Mouse (Mus musculus) heart, embryonic 10.5 days (tissue): Measurements from ENCODE around the gene Tspan4. TPM values are rescaled to one million over a fixed set of nuclear protein-coding genes. Genes with fewer than 3 reads are reported as not detected.

Source experiments
- DNase-seq: peaks from one replicate; pipeline ENCODE4 v3.0.0-alpha.2; 2017; ENCODE audit warnings: low spot score
- H3K27ac ChIP-seq: fragments of 300-500 bp; sonication (generic); 2 replicates; pipeline ENCODE4 v1.5.1; 2016; ENCODE audit warnings: mild to moderate bottlenecking
- H3K27me3 ChIP-seq: fragments of 300-500 bp; sonication (generic); 2 replicates; pipeline ENCODE4 v1.6.1; 2016; ENCODE audit warnings: mild to moderate bottlenecking; ENCODE audit not compliant: poor library complexity, insufficient read depth, severe bottlenecking
- H3K36me3 ChIP-seq: fragments of 300-500 bp; sonication (generic); 2 replicates; pipeline ENCODE4 v1.6.1; 2016; ENCODE audit warnings: mild to moderate bottlenecking, moderate library complexity
- H3K4me1 ChIP-seq: fragments of 300-500 bp; sonication (generic); 2 replicates; pipeline ENCODE4 v1.6.1; 2016; ENCODE audit warnings: mild to moderate bottlenecking
- H3K4me3 ChIP-seq: fragments of 300-500 bp; sonication (generic); 2 replicates; pipeline ENCODE4 v1.5.1; 2016; ENCODE audit warnings: mild to moderate bottlenecking, moderate library complexity
- H3K9me3 ChIP-seq: fragments of 300-500 bp; sonication (generic); 2 replicates; pipeline ENCODE4 v1.6.1; 2016; ENCODE audit warnings: mild to moderate bottlenecking, moderate library complexity
- WGBS: fragments of 180-500 bp; shearing (Covaris S2); methylation state at CpG from one replicate; pipeline ENCODE4 v1.1.7; 2016; 5-methylcytosine and 5-hydroxymethylcytosine counted together
- polyA plus RNA-seq: library from polyadenylated mRNA; unstranded; fragments of >200 nt; fragmentation: Nextera tagmentation; extraction: Ambion mirVana; gene quantifications from 2 replicates; pipeline ENCODE4 v1.2.1, GENCODE M21; 2016

Gene Tspan4
- polyA plus RNA-seq, 1 experiment from 2014 or later: 69.0 TPM

- peaks cover 52% of the 10 kb centered on the region for H3K36me3 ChIP-seq
- WGBS: 17% methylated on average over 8 of the region's 8 CpGs
- no peaks in the 10 kb centered on the region for H3K9me3 ChIP-seq
- H3K27ac ChIP-seq: peak overlapping the region; percentile 77
- DNase-seq: no peak
- peaks cover 61% of the 10 kb centered on the region for H3K4me1 ChIP-seq
- H3K27me3 ChIP-seq: no peaks in the 10 kb centered on the region
- peak overlapping the region; percentile 63 for H3K4me3 ChIP-seq
Observed at GRCm38 (mm10) chr7:141434464-141434863, 40.6 kb upstream of the Tspan4 start.

- DNase-seq: peak; percentile 90
- 4% methylated on average over 17 of the region's 17 CpGs for WGBS
- peaks cover 59% of the 10 kb centered on the region for H3K36me3 ChIP-seq
Observed at GRCm38 (mm10) chr7:141435129-141435855, 39.7 kb upstream of the Tspan4 start.

GRCm38 (mm10) chr7:141435856-141436522 is 39.1 kb upstream of the Tspan4 start:
- DNase-seq: no peak
- peaks cover 59% of the 10 kb centered on the region for H3K36me3 ChIP-seq
- no peaks in the 10 kb centered on the region for H3K27me3 ChIP-seq
- peaks cover 54% of the 10 kb centered on the region for H3K4me1 ChIP-seq
- 76% methylated on average over 9 of the region's 9 CpGs for WGBS
- no peak overlapping the region for H3K27ac ChIP-seq
- H3K9me3 ChIP-seq: no peaks in the 10 kb centered on the region
- H3K4me3 ChIP-seq: peak overlapping the region; percentile 63

More at GRCm38 (mm10) chr7:141435129-141435855, 39.7 kb upstream of the Tspan4 start:
- peaks cover 54% of the 10 kb centered on the region for H3K4me1 ChIP-seq
- no peaks in the 10 kb centered on the region for H3K27me3 ChIP-seq
- no peaks in the 10 kb centered on the region for H3K9me3 ChIP-seq
- peak overlapping the region; percentile 63 for H3K4me3 ChIP-seq
- peak overlapping the region; percentile 77 for H3K27ac ChIP-seq

GRCm38 (mm10) chr7:141436523-141436892 is 38.5 kb upstream of the Tspan4 start:
- DNase-seq: no peak

GRCm38 (mm10) chr7:141437178-141438120 is 37.6 kb upstream of the Tspan4 start, which contains the start of gene Slc25a22:
Slc25a22 (minus strand) TSS chr7:141437892.
- WGBS: 5% methylated on average over 53 of the region's 53 CpGs
- DNase-seq: peak; percentile 92
- H3K27me3 ChIP-seq: no peaks in the 10 kb centered on the region
- no peaks in the 10 kb centered on the region for H3K9me3 ChIP-seq
- H3K4me3 ChIP-seq: peak within 1 kb of the TSS; percentile 69
- H3K27ac ChIP-seq: peak within 1 kb of the TSS; percentile 87
- H3K36me3 ChIP-seq: peaks cover 59% of the 10 kb centered on the region
- H3K4me1 ChIP-seq: peaks cover 69% of the 10 kb centered on the region

More at GRCm38 (mm10) chr7:141436523-141436892, 38.5 kb upstream of the Tspan4 start:
- 59% methylated on average over 2 of the region's 2 CpGs for WGBS
- peaks cover 59% of the 10 kb centered on the region for H3K36me3 ChIP-seq
- H3K9me3 ChIP-seq: no peaks in the 10 kb centered on the region
- H3K27me3 ChIP-seq: no peaks in the 10 kb centered on the region
- H3K4me1 ChIP-seq: peaks cover 59% of the 10 kb centered on the region
- H3K27ac ChIP-seq: peak overlapping the region; percentile 87
- peak overlapping the region; percentile 69 for H3K4me3 ChIP-seq

- H3K9me3 ChIP-seq: no peaks in the 10 kb centered on the region
- H3K27me3 ChIP-seq: no peaks in the 10 kb centered on the region
- no peak overlapping the region for H3K27ac ChIP-seq
- no peak for DNase-seq
- H3K36me3 ChIP-seq: peaks cover 52% of the 10 kb centered on the region
- WGBS: 92% methylated on average over 12 of the region's 12 CpGs
- H3K4me3 ChIP-seq: no peak overlapping the region
- peaks cover 71% of the 10 kb centered on the region for H3K4me1 ChIP-seq
Observed at GRCm38 (mm10) chr7:141438201-141438968, 36.7 kb upstream of the Tspan4 start.

GRCm38 (mm10) chr7:141439140-141439679 is 35.8 kb upstream of the Tspan4 start:
- 92% methylated on average over 10 of the region's 10 CpGs for WGBS
- Histone ChIP-seq H3K36me3 (peaks cover 47% of the 10 kb centered on the region), H3K4me3 (no peak overlapping the region), H3K4me1 (peaks cover 67% of the 10 kb centered on the region), H3K9me3 (no peaks in the 10 kb centered on the region), H3K27ac (no peak overlapping the region), H3K27me3 (no peaks in the 10 kb centered on the region)
- no peak for DNase-seq

GRCm38 (mm10) chr7:141439811-141440210 is 35.2 kb upstream of the Tspan4 start:
- Histone ChIP-seq H3K27ac (no peak overlapping the region), H3K36me3 (peaks cover 47% of the 10 kb centered on the region), H3K27me3 (no peaks in the 10 kb centered on the region), H3K4me3 (no peak overlapping the region), H3K9me3 (no peaks in the 10 kb centered on the region), H3K4me1 (peaks cover 63% of the 10 kb centered on the region)
- WGBS: 98% methylated on average over 11 of the region's 11 CpGs
- DNase-seq: no peak

GRCm38 (mm10) chr7:141440613-141441012 is 34.4 kb upstream of the Tspan4 start:
- peaks cover 55% of the 10 kb centered on the region for H3K4me1 ChIP-seq
- DNase-seq: no peak
- no peaks in the 10 kb centered on the region for H3K9me3 ChIP-seq
- 0 out of 2 replicates have a peak overlapping the region, but pooled peaks have one; percentile 12 for H3K27ac ChIP-seq
- WGBS: 30% methylated on average over 6 of the region's 6 CpGs
- no peak overlapping the region for H3K4me3 ChIP-seq
- peaks cover 47% of the 10 kb centered on the region for H3K36me3 ChIP-seq
- no peaks in the 10 kb centered on the region for H3K27me3 ChIP-seq

GRCm38 (mm10) chr7:141441460-141441859 is 33.6 kb upstream of the Tspan4 start:
- Histone ChIP-seq H3K36me3 (peaks cover 47% of the 10 kb centered on the region), H3K27ac (no peak overlapping the region), H3K4me1 (peaks cover 47% of the 10 kb centered on the region), H3K9me3 (no peaks in the 10 kb centered on the region), H3K27me3 (no peaks in the 10 kb centered on the region), H3K4me3 (no peak overlapping the region)
- 86% methylated on average over 9 of the region's 9 CpGs for WGBS
- peak; percentile 72 for DNase-seq

- Histone ChIP-seq H3K4me3 (peak overlapping the region; percentile 66), H3K36me3 (peaks cover 47% of the 10 kb centered on the region)
- 89% methylated on average over 13 of the region's 13 CpGs for WGBS
Observed at GRCm38 (mm10) chr7:141442199-141442598, 32.8 kb upstream of the Tspan4 start.

More at GRCm38 (mm10) chr7:141442199-141442598, 32.8 kb upstream of the Tspan4 start:
- Histone ChIP-seq H3K4me1 (peaks cover 41% of the 10 kb centered on the region), H3K9me3 (no peaks in the 10 kb centered on the region), H3K27me3 (no peaks in the 10 kb centered on the region), H3K27ac (peak overlapping the region; percentile 88; the same call in 1 of the 2 replicates)
- peak; percentile 73 for DNase-seq
